Mouse (Mus musculus) embryonic facial prominence, embryonic 14.5 days (tissue): Measurements from ENCODE around the gene Prkar1b. TPM values are rescaled to one million over a fixed set of nuclear protein-coding genes. Genes with fewer than 3 reads are reported as not detected.

ENCODE experiments used
- ATAC-seq: fragments of 200-750 bp; cut with Nextera tagmentation; 2 replicates; pipeline ENCODE4 v1.8.0; 2017; ENCODE audit warnings: low read depth, moderate number of reproducible peaks, moderate TSS enrichment
- DNase-seq: peaks from one replicate; pipeline ENCODE4 v3.0.0-alpha.2; 2015; ENCODE audit warnings: low spot score
- H3K27ac ChIP-seq: fragments of 300-500 bp; sonication (generic); replicated peaks from 2 replicates; pipeline ENCODE4 v1.5.1; 2014; ENCODE audit warnings: low read depth, mild to moderate bottlenecking, low read length, moderate library complexity
- H3K27me3 ChIP-seq: fragments of 300-500 bp; sonication (generic); replicated peaks from 2 replicates; pipeline ENCODE4 v1.6.1; 2014; ENCODE audit warnings: low read length; ENCODE audit not compliant: control insufficient read depth, insufficient read depth
- H3K36me3 ChIP-seq: fragments of 300-500 bp; sonication (generic); 2 replicates; pipeline ENCODE4 v1.6.1; 2014; ENCODE audit warnings: low read length, mixed read lengths; ENCODE audit not compliant: control insufficient read depth, insufficient read depth
- H3K4me1 ChIP-seq: fragments of 300-500 bp; sonication (generic); 2 replicates; pipeline ENCODE4 v1.6.1; 2014; ENCODE audit warnings: antibody characterized with exemption, low read length; ENCODE audit not compliant: control insufficient read depth, insufficient read depth
- H3K4me2 ChIP-seq: fragments of 300-500 bp; sonication (generic); 2 replicates; pipeline ENCODE4 v1.6.1; 2014; ENCODE audit warnings: low read depth, mild to moderate bottlenecking, low read length, moderate library complexity, mixed read lengths
- H3K4me3 ChIP-seq: fragments of 300-500 bp; sonication (generic); 2 replicates; pipeline ENCODE4 v1.5.1; 2014; ENCODE audit warnings: low read depth, mild to moderate bottlenecking, low read length
- H3K9ac ChIP-seq: fragments of 300-500 bp; sonication (generic); 2 replicates; pipeline ENCODE4 v1.6.1; 2014; ENCODE audit warnings: low read depth, mild to moderate bottlenecking, low read length, moderate library complexity, mixed read lengths
- H3K9me3 ChIP-seq: fragments of 300-500 bp; sonication (generic); 2 replicates; pipeline ENCODE4 v1.6.1; 2016; ENCODE audit warnings: low read length; ENCODE audit not compliant: control insufficient read depth
- WGBS: fragments of 180-500 bp; shearing (Covaris S2); extraction: QIAGEN DNeasy Blood & Tissue Kit; methylation state at CpG from one replicate; pipeline ENCODE4 v1.1.7; 2014; 5-methylcytosine and 5-hydroxymethylcytosine counted together
- polyA plus RNA-seq: library from polyadenylated mRNA; unstranded; fragments of >200 nt; fragmentation: Nextera tagmentation; extraction: Ambion mirVana; gene quantifications from 2 replicates; pipeline ENCODE4 v1.2.1, GENCODE M21; 2014

The Prkar1b gene
- polyA plus RNA-seq, 1 experiment from 2014 or later = 22.8 TPM

- H3K27me3 ChIP-seq = no peaks in the 10 kb centered on the region
- peak overlapping the region; percentile 83 for H3K9ac ChIP-seq
- H3K27ac ChIP-seq = peak overlapping the region; percentile 71
- 1% methylated on average over 24 of the region's 45 CpGs for WGBS
- H3K4me1 ChIP-seq = peaks cover 13% of the 10 kb centered on the region
- H3K36me3 ChIP-seq = peaks cover 30% of the 10 kb centered on the region
- DNase-seq (no peak), ATAC-seq (peak; percentile 5)
- peak overlapping the region; percentile 96 for H3K4me3 ChIP-seq
- H3K9me3 ChIP-seq = no peaks in the 10 kb centered on the region
- peak overlapping the region; percentile 89 for H3K4me2 ChIP-seq
These were observed 816 bp upstream of the Prkar1b start for GRCm38 (mm10) chr5:139150603-139151031.

- ATAC-seq (peak; percentile 49), DNase-seq (no peak)
- Histone ChIP-seq H3K9ac (0 out of 2 replicates have a peak overlapping the region, but pooled peaks have one; percentile 34), H3K36me3 (peaks cover 17% of the 10 kb centered on the region), H3K9me3 (no peaks in the 10 kb centered on the region), H3K4me1 (peaks cover 13% of the 10 kb centered on the region), H3K4me2 (peak overlapping the region; percentile 89), H3K27ac (0 out of 2 replicates have a peak overlapping the region, but pooled peaks have one; percentile 25), H3K27me3 (no peaks in the 10 kb centered on the region), H3K4me3 (peak overlapping the region; percentile 96)
- 26% methylated on average over 11 of the region's 11 CpGs for WGBS
These were observed 662 bp downstream of the Prkar1b start for GRCm38 (mm10) chr5:139149006-139149672.

GRCm38 (mm10) chr5:139147178-139148078 is 2.4 kb downstream of the Prkar1b start:
- 89% methylated on average over 14 of the region's 14 CpGs for WGBS
- Histone ChIP-seq H3K4me3 (no peak overlapping the region), H3K27ac (0 out of 2 replicates have a peak overlapping the region, but pooled peaks have one; percentile 10), H3K36me3 (no peaks in the 10 kb centered on the region), H3K9ac (no peak overlapping the region), H3K4me2 (no peak overlapping the region), H3K4me1 (peaks cover 13% of the 10 kb centered on the region), H3K9me3 (no peaks in the 10 kb centered on the region), H3K27me3 (no peaks in the 10 kb centered on the region)
- DNase-seq (no peak), ATAC-seq (no peak)

- WGBS = 80% methylated on average over 10 of the region's 11 CpGs
- Histone ChIP-seq H3K36me3 (no peaks in the 10 kb centered on the region), H3K4me1 (peaks cover 13% of the 10 kb centered on the region), H3K9me3 (no peaks in the 10 kb centered on the region), H3K9ac (no peak overlapping the region), H3K27ac (peak overlapping the region; percentile 44; the same call in 1 of the 2 replicates), H3K4me3 (no peak overlapping the region), H3K27me3 (no peaks in the 10 kb centered on the region), H3K4me2 (no peak overlapping the region)
- ATAC-seq (no peak), DNase-seq (peak; percentile 25)
These were observed 3.2 kb downstream of the Prkar1b start for GRCm38 (mm10) chr5:139146476-139147075.

- DNase-seq (no peak), ATAC-seq (no peak)
- Histone ChIP-seq H3K36me3 (no peaks in the 10 kb centered on the region), H3K9me3 (no peaks in the 10 kb centered on the region), H3K27ac (0 out of 2 replicates have a peak overlapping the region, but pooled peaks have one; percentile 44), H3K9ac (no peak overlapping the region), H3K4me2 (no peak overlapping the region), H3K4me3 (no peak overlapping the region), H3K4me1 (peaks cover 6% of the 10 kb centered on the region; the same call in 1 of the 2 replicates), H3K27me3 (no peaks in the 10 kb centered on the region)
- 89% methylated on average over 4 of the region's 4 CpGs for WGBS
These were observed 4.1 kb downstream of the Prkar1b start for GRCm38 (mm10) chr5:139145726-139146125.

- no peak overlapping the region for H3K9ac ChIP-seq
- H3K4me2 ChIP-seq = no peak overlapping the region
- no peaks in the 10 kb centered on the region for H3K9me3 ChIP-seq
- ATAC-seq (no peak), DNase-seq (no peak)
- no peak overlapping the region for H3K4me3 ChIP-seq
- no peak overlapping the region for H3K27ac ChIP-seq
- H3K27me3 ChIP-seq = no peaks in the 10 kb centered on the region
- 0 out of 2 replicates have a peak, but pooled peaks cover under 1% of the 10 kb centered on the region for H3K4me1 ChIP-seq
- no peaks in the 10 kb centered on the region for H3K36me3 ChIP-seq
- WGBS = 81% methylated on average over 3 of the region's 3 CpGs
These were observed 5.9 kb downstream of the Prkar1b start for GRCm38 (mm10) chr5:139143890-139144289.

- Histone ChIP-seq H3K4me1 (0 out of 2 replicates have a peak, but pooled peaks cover 2% of the 10 kb centered on the region), H3K4me3 (no peak overlapping the region), H3K9me3 (no peaks in the 10 kb centered on the region), H3K4me2 (no peak overlapping the region), H3K27me3 (no peaks in the 10 kb centered on the region), H3K36me3 (no peaks in the 10 kb centered on the region), H3K27ac (no peak overlapping the region), H3K9ac (no peak overlapping the region)
- ATAC-seq (no peak), DNase-seq (peak; percentile 38)
- 65% methylated on average over 5 of the region's 5 CpGs for WGBS
These were observed 8.5 kb downstream of the Prkar1b start for GRCm38 (mm10) chr5:139141326-139141725.

GRCm38 (mm10) chr5:139140589-139140988 is 9.2 kb downstream of the Prkar1b start:
- 84% methylated on average over 9 of the region's 9 CpGs for WGBS
- ATAC-seq = no peak
- no peaks in the 10 kb centered on the region for H3K36me3 ChIP-seq

More at GRCm38 (mm10) chr5:139140589-139140988, 9.2 kb downstream of the Prkar1b start:
- H3K4me1 ChIP-seq = 0 out of 2 replicates have a peak, but pooled peaks cover 2% of the 10 kb centered on the region
- H3K9ac ChIP-seq = no peak overlapping the region
- H3K4me3 ChIP-seq = no peak overlapping the region
- DNase-seq = no peak
- no peak overlapping the region for H3K27ac ChIP-seq
- no peak overlapping the region for H3K4me2 ChIP-seq
- no peaks in the 10 kb centered on the region for H3K9me3 ChIP-seq
- H3K27me3 ChIP-seq = no peaks in the 10 kb centered on the region
